8 mouse cellular contexts compared by ENCODE assay signal in the genomic region with DNA sequence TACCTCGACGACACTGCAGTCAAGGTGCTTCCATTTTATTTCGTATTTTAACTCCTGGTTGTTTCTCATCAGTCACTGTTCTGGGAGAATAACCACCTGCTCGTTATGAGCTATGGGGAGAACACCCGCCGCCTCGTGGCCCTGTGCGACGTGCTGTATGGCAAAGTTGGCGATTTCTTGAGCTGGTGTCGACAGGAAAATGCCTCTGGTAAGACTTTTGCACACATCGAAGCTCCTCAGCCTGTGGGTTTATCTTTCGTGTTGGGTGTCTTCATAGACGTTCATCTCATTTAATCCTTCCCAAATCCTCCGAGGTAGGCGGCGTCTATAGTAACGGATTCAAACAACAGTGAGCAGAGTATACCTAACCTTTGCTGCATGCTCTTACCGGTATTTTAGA. TPM values are rescaled to one million over a fixed set of nuclear protein-coding genes. Genes with fewer than 3 reads are reported as not detected.
DNase-seq lines count a peak whose midpoint lies in the region; ATAC-seq lines count a peak whose summit lies in the region.

Gene Fbxl5 (minus strand): TSS at position 101 of the 400 bp plus-strand sequence.

- no peaks in the 10 kb centered on the region for H3K27me3 ChIP-seq in kidney, embryonic 14.5 days (ENCODE audit: control insufficient read depth, insufficient read depth, low read length)

- no peak for ATAC-seq in kidney, embryonic 14.5 days (ENCODE audit: low FRiP score, low TSS enrichment)
- no peak for ATAC-seq in inflammation-experienced regulatory T-cells, adult 6 months
- no peak for ATAC-seq in megakaryocyte progenitor cell, adult 5-6 weeks (replicated peaks; ENCODE audit: poor library complexity)

- H3K9me3 ChIP-seq in kidney, embryonic 14.5 days (ENCODE audit: control insufficient read depth, low read length): no peaks in the 10 kb centered on the region

- WGBS in kidney, embryonic 14.5 days: 89% methylated on average over 19 of the region's 19 CpGs

- H3K4me2 ChIP-seq in kidney, embryonic 14.5 days (replicated peaks; ENCODE audit: low read depth, low read length): no peak within 1 kb of the TSS

- intact Hi-C loops in gastrocnemius, postnatal 14 days (cut with DNase I; ENCODE audit: low total_unique reads): no loop called here

- H3K27ac ChIP-seq in kidney, embryonic 14.5 days (ENCODE audit: low read depth, low read length): no peak within 1 kb of the TSS

- no peaks in the 10 kb centered on the region for H3K4me1 ChIP-seq in kidney, embryonic 14.5 days (ENCODE audit: control insufficient read depth, insufficient read depth, low read length)

- no peaks in the 10 kb centered on the region for H3K36me3 ChIP-seq in kidney, embryonic 14.5 days (ENCODE audit: control insufficient read depth, insufficient read depth, low read length)

- no peak within 1 kb of the TSS for H3K4me3 ChIP-seq in kidney, embryonic 14.5 days (ENCODE audit: low read length)

- no peak within 1 kb of the TSS for H3K9ac ChIP-seq in kidney, embryonic 14.5 days (ENCODE audit: low read depth, low read length)

- no peak for DNase-seq in kidney, postnatal 4 days
- no peak for DNase-seq in adrenal gland, postnatal 14 days
- DNase-seq in gastrocnemius, postnatal 14 days: no peak
- DNase-seq in cerebellum, adult 9-11 months: no peak
- DNase-seq in kidney, adult 11 months: no peak

RNA-seq across cellular contexts. Expression of gene Fbxl5, which starts in this region (rescaled TPM):
- polyA plus RNA-seq in kidney, embryonic 14.5 days (2014; fragmentation: Nextera tagmentation; extraction: Ambion mirVana): 44.5 and 71.8 TPM in 2 replicates
- total RNA-seq in adrenal gland, postnatal 14 days (2021): 49.5 and 55.5 TPM in 2 replicates
- 10 to 100 TPM; 23.9 to 25.5 TPM for total RNA-seq in gastrocnemius, postnatal 14 days (2021)
- polyA plus RNA-seq in inflammation-experienced regulatory T-cells, adult 6 months (2017; shearing (Covaris generic)): 10 to 100 TPM; 64.3 to 71.7 (median 67.1) TPM
- total RNA-seq in megakaryocyte progenitor cell, adult 5-6 weeks (2015): 34.7 and 37.2 TPM in 2 replicates
- total RNA-seq in megakaryocyte progenitor cell, adult 5-6 weeks (2017): 35.6 and 47.4 TPM in 2 replicates
